Mouse (Mus musculus) layer of hippocampus, postnatal 36 days (tissue): ENCODE results near the gene Zcchc7. TPM values are rescaled to one million over a fixed set of nuclear protein-coding genes. Genes with fewer than 3 reads are reported as not detected.
A peak's percentile ranks its signal among the peaks of the same experiment; 100 is the strongest.
"Not testable (repeated sequence)": the region's sequence is repeated elsewhere in the genome, so short reads cannot be mapped to it uniquely, and the experiment has no call there.

Experiments
- DNase-seq, 2 experiments: peaks; one replicate each; pipeline ENCODE4 v3.0.0; 2022
- total RNA-seq, 2 experiments: library from RNA; stranded (reverse); gene quantifications; 2 replicates each; pipeline ENCODE4 v1.2.3; 2021

Zcchc7 gene
- total RNA-seq, result 10 to 100 TPM; 69.7 to 92.0 TPM

DNA sequence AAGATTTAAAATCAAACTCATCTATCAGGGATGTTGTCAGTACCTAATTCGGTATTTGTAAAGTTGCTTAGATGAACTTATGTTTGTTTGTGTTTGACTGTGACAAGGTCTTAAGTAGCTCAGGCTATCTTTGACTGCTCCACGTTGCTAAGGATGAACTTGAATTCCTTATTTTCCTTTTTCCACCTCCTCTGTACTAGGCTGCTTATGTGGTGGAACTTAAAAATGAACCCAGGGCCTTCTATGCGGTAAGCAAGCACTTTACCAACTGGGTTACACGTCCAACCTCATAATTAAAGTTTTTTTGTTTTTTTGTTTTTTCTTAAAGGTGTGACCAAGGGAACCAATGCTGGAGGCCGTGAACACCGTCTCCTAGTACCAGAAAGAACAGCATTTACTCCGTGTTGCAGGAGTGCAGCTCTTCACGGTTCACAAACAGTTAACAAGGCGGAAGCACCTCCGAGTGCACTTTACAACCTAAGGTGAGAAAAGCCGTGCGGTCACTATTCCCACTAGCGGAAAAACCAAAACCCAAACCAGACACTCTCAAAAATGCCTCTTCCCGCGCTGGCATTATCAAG is at the start of gene Zcchc7:
TSS of gene Zcchc7 (plus strand) at position 325 of the 581 bp plus-strand sequence.
- DNase-seq, result no peak

DNA sequence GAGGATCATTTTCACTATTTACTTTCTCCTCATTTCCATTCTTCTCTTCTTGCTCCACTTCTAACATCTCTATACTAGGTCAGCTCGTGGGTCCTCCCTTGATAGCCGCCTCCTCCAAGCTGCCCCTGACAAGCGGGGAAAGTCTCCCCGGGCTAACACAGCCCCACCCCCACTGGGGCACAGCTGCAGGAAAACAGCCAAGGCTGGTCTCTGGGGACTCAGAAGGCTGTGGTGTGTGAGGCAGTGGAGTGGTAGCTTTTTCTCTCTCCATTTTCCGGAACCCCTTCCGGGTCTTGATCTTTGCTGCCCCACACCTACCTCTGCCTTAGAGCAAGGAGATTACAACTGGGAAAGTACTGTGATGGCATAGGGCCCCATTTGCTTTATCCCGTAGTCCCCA is 49.7 kb upstream of the Zcchc7 start:
- no peak for DNase-seq

- no peak for DNase-seq
These were observed 48.8 kb upstream of the Zcchc7 start for GRCm38 (mm10) chr4:44706865-44707264.

- DNase-seq, result no peak
These were observed 47.4 kb upstream of the Zcchc7 start for GRCm38 (mm10) chr4:44708311-44708710.

GRCm38 (mm10) chr4:44709091-44709695 is 46.5 kb upstream of the Zcchc7 start:
- no peak for DNase-seq

DNA sequence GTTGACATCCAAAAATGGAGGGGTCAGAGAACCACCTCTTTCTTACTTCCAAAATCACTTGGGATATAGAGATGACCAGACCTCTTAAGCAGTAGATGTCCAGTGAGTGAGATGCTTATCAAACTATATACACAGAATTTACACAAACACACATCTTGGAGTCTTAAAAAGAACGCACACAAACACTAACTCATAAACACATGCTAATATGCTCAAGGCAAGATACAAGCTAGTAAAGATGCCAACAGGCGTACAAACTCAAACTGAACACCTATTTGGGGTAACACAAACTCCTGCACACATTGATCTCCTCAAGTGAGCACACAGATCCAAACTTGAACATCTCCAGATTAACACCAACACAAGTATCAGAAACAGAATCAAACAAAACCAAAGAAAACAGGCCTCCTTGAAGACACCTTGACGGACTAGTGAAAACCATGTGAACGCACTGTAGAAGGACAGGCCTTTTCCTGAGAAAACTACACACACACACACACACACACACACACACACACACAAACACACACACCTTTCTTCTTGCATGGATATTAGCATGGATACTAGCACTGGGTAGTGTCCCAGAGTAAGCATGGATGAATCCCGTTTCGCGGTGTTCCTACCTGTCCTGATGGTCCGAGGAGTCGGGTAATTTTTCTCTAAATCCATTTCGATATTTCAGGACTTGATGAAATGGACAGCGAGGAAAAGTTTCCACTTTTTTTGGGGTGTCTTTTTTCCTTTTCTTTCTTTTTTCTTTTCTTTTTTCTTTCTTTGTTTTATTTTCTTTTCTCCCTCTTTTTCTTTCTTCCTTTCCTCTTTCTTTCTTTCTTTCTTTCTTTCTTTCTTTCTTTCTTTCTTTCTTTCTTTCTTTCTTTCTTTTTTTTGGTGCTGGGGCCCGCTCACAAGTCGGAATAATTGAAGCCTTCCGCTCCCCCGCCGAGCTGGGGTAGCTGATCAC is 45.7 kb upstream of the Zcchc7 start, which contains the start of gene Pax5:
TSS of gene Pax5 (minus strand) at position 748 of the 961 bp plus-strand sequence.
- no peak for DNase-seq

DNA sequence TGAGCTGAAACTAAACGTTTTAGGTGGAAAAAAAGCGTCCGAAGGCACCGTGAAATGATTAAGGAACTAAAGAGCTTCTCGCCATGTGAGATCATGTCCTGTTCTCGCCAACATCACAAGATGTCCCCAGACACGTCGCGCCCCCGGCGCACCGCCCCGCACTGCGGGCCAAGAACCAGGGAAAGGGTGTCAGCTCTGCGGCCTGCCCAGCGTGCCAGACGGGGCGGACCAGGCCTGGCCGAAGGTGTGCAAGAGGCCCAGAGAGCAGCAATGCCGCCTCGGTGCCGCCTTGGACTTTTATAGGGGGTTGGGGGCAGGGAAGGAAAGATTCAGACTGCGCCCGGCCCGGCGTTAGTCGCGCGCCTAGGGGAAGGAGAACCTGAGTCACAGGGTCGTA is 45.0 kb upstream of the Zcchc7 start:
- no peak for DNase-seq

GRCm38 (mm10) chr4:44711136-44711900 is 44.4 kb upstream of the Zcchc7 start:
- DNase-seq, result no peak

DNA sequence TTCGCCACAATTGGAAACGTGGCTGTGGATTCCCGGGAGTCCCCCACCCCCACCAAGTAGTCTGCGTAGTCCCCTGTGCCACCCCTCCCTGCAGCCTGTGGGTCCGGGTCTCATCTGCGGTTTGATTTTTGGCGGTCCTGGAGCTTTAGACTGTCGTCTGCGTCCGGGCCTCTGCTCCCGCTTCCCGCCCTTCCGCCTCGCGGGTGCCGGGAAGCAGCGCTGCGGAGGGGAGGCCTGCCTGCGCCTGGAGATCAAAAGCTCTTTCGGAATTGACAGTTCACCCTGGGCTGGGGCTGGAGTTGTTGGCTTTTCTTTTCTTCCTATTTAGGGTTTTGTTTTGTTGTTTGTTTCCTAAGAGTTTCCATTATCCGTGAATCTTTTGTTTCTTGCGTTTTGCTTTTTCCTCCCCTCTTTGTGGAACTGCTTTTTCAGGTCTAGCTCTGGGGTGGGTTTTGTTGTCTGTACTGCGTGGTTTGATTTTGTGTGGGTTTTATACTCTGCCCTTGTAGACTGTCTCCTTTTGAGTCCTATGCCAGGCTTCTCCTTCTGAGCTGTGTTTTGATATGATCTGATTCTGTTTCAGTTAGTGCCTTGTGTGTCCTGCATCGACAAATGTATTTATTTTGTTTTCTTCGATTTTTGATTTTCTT is 43.5 kb upstream of the Zcchc7 start:
- DNase-seq, result no peak

DNA sequence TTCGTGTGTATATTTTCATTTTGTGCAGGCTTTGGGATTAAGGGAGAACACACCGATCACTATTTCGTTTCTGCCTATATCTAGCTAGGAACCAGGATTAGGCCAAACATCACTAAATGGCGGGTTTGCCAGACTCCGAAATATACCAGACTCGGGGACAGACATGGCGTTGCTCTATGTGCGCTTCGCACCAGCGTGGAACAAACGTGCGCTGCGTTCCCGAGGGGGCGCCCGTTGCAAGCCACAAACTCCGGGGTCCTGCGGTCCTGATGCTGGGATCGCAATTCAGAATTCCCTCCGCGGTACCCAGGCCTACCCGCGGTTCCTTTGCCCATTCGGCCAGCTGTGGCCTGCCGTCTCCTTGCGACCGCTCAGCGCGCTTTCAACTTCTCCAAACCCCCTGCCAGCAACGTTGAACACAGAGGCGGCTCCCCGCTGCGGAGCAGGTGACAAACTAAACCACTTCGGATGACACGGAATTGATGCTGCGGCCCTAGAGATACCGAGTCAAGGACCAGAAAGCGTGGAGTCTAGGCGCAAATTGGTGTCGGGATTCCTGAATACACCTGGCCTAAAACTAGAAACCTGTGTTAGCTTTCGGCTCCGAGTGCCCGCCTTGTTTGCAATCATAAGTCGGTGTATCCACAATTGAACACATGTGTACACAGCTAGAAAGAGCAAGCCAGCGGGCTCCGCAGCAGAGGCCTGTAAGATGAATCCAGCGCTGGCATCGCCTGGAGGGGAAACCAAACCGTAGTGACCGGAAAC is 42.7 kb upstream of the Zcchc7 start:
- DNase-seq, result no peak

- DNase-seq, result no peak
These were observed 42.1 kb upstream of the Zcchc7 start for GRCm38 (mm10) chr4:44713554-44714051.

DNA sequence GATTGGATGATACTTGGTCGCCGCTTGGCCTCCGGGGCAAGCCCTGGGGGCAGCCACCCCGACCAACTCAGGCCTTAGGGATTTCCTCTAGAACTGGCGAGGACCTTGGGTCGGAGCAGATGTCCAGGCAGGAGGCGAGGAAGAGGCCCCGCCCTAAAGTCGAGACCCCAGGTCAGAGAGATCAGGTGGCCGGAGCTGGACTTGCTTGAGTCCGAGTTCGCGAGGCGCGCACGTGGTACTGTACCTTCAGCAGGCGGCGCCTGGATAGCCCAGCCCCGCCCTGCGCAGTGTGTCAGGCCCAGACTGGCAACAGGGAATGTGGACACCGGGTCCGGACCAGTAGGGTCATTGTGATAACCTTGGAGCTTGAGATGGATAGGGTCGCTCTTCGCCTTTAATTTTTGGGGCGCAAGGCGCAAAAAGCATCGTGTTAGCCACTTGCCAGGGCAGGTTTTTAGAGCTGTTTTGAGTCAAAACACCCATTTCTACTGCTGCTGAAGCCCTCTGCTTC is 41.5 kb upstream of the Zcchc7 start:
- DNase-seq, result no peak

DNA sequence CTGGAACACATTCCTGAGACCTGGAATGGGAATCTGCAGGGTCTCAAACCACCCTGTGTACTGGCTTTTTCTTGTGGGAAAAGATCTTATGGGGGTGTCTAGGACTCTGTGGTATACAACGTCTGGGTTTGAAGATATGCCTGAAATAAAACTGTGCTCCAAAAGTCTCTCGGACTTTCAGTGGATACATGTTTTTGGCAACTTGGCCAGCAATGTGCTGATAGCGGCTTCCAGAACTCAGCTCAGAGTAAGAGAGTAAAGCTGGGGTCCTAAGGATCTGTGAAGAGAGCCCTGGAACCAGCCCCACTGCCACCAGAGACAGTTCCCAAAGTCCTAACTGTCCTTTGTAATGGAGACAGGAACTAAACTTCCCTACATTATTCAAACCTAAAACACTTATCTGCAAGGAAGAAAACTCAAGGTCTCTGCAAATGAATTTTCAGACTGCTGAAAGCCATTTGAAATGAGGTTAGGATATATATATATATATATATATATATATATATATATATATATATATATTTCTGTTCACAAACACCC is 40.0 kb upstream of the Zcchc7 start:
- no peak for DNase-seq

GRCm38 (mm10) chr4:44716391-44716790 is 39.3 kb upstream of the Zcchc7 start:
- no peak for DNase-seq

GRCm38 (mm10) chr4:44717676-44718075 is 38.0 kb upstream of the Zcchc7 start:
- DNase-seq, result no peak

- no peak for DNase-seq
These were observed 35.6 kb upstream of the Zcchc7 start for GRCm38 (mm10) chr4:44720046-44720445.

DNA sequence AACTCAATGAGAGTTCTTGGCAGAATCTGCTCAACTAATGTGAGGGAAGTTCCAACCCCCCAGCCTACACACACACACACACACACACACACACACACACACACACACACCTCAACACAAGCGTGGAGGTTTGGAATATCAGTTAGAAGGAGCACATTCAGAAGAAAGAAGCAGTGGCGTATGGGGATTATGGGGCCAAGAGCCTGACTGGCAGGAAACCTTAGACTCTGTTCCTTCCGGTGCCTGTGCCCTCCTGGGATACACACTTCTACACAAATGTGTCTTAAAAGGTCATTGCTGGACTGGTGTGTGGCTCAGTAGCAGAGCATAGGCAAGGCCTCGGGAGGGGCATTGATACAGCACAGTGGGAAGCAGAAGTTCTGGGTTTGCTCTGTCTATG is 34.4 kb upstream of the Zcchc7 start:
- no peak for DNase-seq

GRCm38 (mm10) chr4:44740471-44740870 is 15.2 kb upstream of the Zcchc7 start:
- no peak for DNase-seq

DNA sequence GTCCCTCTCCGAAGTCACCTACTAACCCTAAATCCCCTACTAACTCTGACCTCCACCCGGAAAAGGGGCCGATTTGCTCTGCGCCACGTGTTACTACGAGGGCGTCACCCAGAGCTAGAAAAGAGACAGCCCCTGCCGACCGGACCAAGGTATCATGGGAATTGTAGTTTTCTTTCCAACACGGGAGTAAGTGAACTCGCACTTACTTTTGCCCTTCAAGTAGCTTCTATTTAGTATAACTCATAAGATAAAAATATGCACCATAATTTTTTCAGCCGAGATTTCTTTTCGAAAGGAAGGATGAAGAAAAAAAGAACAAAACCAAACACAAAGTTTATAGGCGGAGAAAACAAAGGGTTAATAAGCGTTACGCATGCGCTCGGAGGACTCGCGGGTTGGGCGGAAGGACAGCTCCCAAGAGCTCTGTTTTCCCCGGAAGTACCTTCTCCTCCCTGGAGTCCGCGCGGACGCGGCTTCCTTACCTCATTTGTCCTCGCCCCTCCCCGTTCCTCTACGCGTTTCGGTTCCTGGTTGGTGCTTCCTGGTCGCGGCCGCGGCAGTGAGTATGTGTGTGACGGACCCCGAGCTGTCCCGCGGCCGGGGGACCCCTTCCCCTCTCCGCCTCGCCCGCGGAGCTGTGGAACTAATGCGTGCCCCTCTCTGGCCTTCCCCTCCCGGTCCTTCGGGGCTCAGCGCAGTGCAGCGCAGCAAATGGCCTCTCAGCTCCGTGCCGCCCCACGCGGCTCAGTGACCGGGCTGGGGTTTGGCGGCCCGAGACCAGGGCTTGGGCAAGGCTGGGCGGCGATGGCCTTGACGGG is 666 bp downstream of the Zcchc7 start:
- peak; percentile 92 to 93 for DNase-seq

- not testable (repeated sequence) for DNase-seq
These were observed 1.5 kb downstream of the Zcchc7 start for GRCm38 (mm10) chr4:44757131-44757530.
